Mouse (Mus musculus) heart, adult 9 months (tissue): ENCODE results near the gene Rbfox1.

Experiments used
- DNase-seq, 2 experiments: peaks; one replicate each; pipeline ENCODE4 v3.0.0; 2022; ENCODE audit warnings: low spot score in 2 of 2

Gene Rbfox1

GRCm38 (mm10) chr16:6095604-6096372 lies 210.6 kb downstream of the Rbfox1 start:
- DNase-seq: no peak

- DNase-seq: no peak
Measured at GRCm38 (mm10) chr16:6097244-6098040, 212.3 kb downstream of the Rbfox1 start.

GRCm38 (mm10) chr16:6098116-6098515 lies 213.0 kb downstream of the Rbfox1 start:
- DNase-seq: no peak

GRCm38 (mm10) chr16:6099598-6099997 lies 214.4 kb downstream of the Rbfox1 start:
- no peak for DNase-seq

- no peak for DNase-seq
Measured at GRCm38 (mm10) chr16:6100421-6100877, 215.3 kb downstream of the Rbfox1 start.

GRCm38 (mm10) chr16:6103713-6104112 lies 218.6 kb downstream of the Rbfox1 start:
- no peak for DNase-seq

GRCm38 (mm10) chr16:6110121-6110520 lies 225.0 kb downstream of the Rbfox1 start:
- DNase-seq: no peak

- no peak for DNase-seq
Measured at GRCm38 (mm10) chr16:6113836-6114475, 228.8 kb downstream of the Rbfox1 start.

- DNase-seq: no peak
Measured at GRCm38 (mm10) chr16:6119472-6119871, 234.3 kb downstream of the Rbfox1 start.

- DNase-seq: no peak
Measured at GRCm38 (mm10) chr16:6121232-6121631, 236.1 kb downstream of the Rbfox1 start.

- DNase-seq: no peak
Measured at GRCm38 (mm10) chr16:6122859-6123258, 237.7 kb downstream of the Rbfox1 start.

GRCm38 (mm10) chr16:6128314-6128713 lies 243.2 kb downstream of the Rbfox1 start:
- DNase-seq: no peak

- no peak for DNase-seq
Measured at GRCm38 (mm10) chr16:6135016-6135415, 249.9 kb downstream of the Rbfox1 start.

- no peak for DNase-seq
Measured at GRCm38 (mm10) chr16:6139432-6139831, 254.3 kb downstream of the Rbfox1 start.

- DNase-seq: no peak
Measured at GRCm38 (mm10) chr16:6147957-6148356, 262.8 kb downstream of the Rbfox1 start.

GRCm38 (mm10) chr16:6149345-6149744 lies 264.2 kb downstream of the Rbfox1 start:
- DNase-seq: no peak

- no peak for DNase-seq
Measured at GRCm38 (mm10) chr16:6155556-6155955, 270.4 kb downstream of the Rbfox1 start.

GRCm38 (mm10) chr16:6164476-6164875 lies 279.3 kb downstream of the Rbfox1 start:
- no peak for DNase-seq

GRCm38 (mm10) chr16:6169346-6169745 lies 284.2 kb downstream of the Rbfox1 start:
- no peak for DNase-seq

GRCm38 (mm10) chr16:6180819-6181218 lies 295.7 kb downstream of the Rbfox1 start:
- DNase-seq: no peak

- no peak for DNase-seq
Measured at GRCm38 (mm10) chr16:6182329-6182728, 297.2 kb downstream of the Rbfox1 start.

- DNase-seq: no peak
Measured at GRCm38 (mm10) chr16:6192358-6192757, 307.2 kb downstream of the Rbfox1 start.
